Comparison of ENCODE assay signal across 8 mouse cellular contexts in genomic region chr8:123042974-123043625, GRCm38 (mm10). TPM values are rescaled to one million over a fixed set of nuclear protein-coding genes. Genes with fewer than 3 reads are reported as not detected.
A peak's percentile ranks its signal among the peaks of the same experiment; 100 is the strongest.
DNase-seq lines count a peak whose midpoint lies in the region; ATAC-seq and TF ChIP-seq lines count a peak whose summit lies in the region.

No protein-coding gene starts in this region.

- 25% methylated on average over 22 of the region's 22 CpGs for WGBS in embryonic facial prominence, embryonic 10.5 days
- 18% methylated on average over 22 of the region's 22 CpGs for WGBS in intestine, embryonic 14.5 days
- WGBS in neural tube, embryonic 13.5 days, result 26% methylated on average over 22 of the region's 22 CpGs

- H3K9ac ChIP-seq in intestine, embryonic 14.5 days (ENCODE audit: low read length), result peak overlapping the region; percentile 96
- peak overlapping the region; percentile 88 for H3K9ac ChIP-seq in neural tube, embryonic 13.5 days

- H3K36me3 ChIP-seq in embryonic facial prominence, embryonic 10.5 days (replicated peaks), result peaks cover 10% of the 10 kb centered on the region
- no peaks in the 10 kb centered on the region for H3K36me3 ChIP-seq in intestine, embryonic 14.5 days (ENCODE audit: control insufficient read depth, insufficient read depth, low read length)
- H3K36me3 ChIP-seq in neural tube, embryonic 13.5 days, result peaks cover 15% of the 10 kb centered on the region

- H3K4me3 ChIP-seq in left cerebral cortex, adult 2 months, result peak overlapping the region; percentile 98
- H3K4me3 ChIP-seq in embryonic facial prominence, embryonic 10.5 days, result peak overlapping the region; percentile 86
- H3K4me3 ChIP-seq in intestine, embryonic 14.5 days (ENCODE audit: low read depth, low read length), result peak overlapping the region; percentile 97
- peak overlapping the region; percentile 100 for H3K4me3 ChIP-seq in neural tube, embryonic 13.5 days

- H3K4me2 ChIP-seq in intestine, embryonic 14.5 days (ENCODE audit: low read length), result peak overlapping the region; percentile 81
- peak overlapping the region; percentile 85 for H3K4me2 ChIP-seq in neural tube, embryonic 13.5 days

- H3K27me3 ChIP-seq in embryonic facial prominence, embryonic 10.5 days (replicated peaks; ENCODE audit: low read depth, poor library complexity, severe bottlenecking), result no peaks in the 10 kb centered on the region
- no peaks in the 10 kb centered on the region for H3K27me3 ChIP-seq in intestine, embryonic 14.5 days (replicated peaks; ENCODE audit: control insufficient read depth, insufficient read depth, low read length)
- H3K27me3 ChIP-seq in neural tube, embryonic 13.5 days, result no peaks in the 10 kb centered on the region

- H3K4me1 ChIP-seq in embryonic facial prominence, embryonic 10.5 days, result peaks cover 35% of the 10 kb centered on the region
- H3K4me1 ChIP-seq in intestine, embryonic 14.5 days (replicated peaks; ENCODE audit: control insufficient read depth, insufficient read depth, low read length), result peaks cover 25% of the 10 kb centered on the region
- H3K4me1 ChIP-seq in neural tube, embryonic 13.5 days (replicated peaks), result peaks cover 43% of the 10 kb centered on the region

- intact Hi-C loops in left cerebral cortex, adult 2 months (cut with DNase I), result loop anchor here (1.0 kb wide), 2 partner anchors 22 to 137 kb away; no protein-coding TSS in a partner anchor
- intact Hi-C loops in left cerebral cortex, postnatal 14 days (cut with DNase I), result loop anchor here (5.0 kb wide), 1 partner anchor 111 kb away; no protein-coding TSS in a partner anchor
- intact Hi-C loops in gastrocnemius, postnatal 36 days (cut with DNase I), result loop anchor here (5.0 kb wide), 1 partner anchor 136 kb away; no protein-coding TSS in a partner anchor

- no peaks in the 10 kb centered on the region for H3K9me3 ChIP-seq in embryonic facial prominence, embryonic 10.5 days
- no peaks in the 10 kb centered on the region for H3K9me3 ChIP-seq in intestine, embryonic 14.5 days (ENCODE audit: control insufficient read depth, low read length)
- H3K9me3 ChIP-seq in neural tube, embryonic 13.5 days, result no peaks in the 10 kb centered on the region

- H3K27ac ChIP-seq in left cerebral cortex, adult 2 months, result peak overlapping the region; percentile 98
- H3K27ac ChIP-seq in embryonic facial prominence, embryonic 10.5 days (replicated peaks), result peak overlapping the region; percentile 99
- peak overlapping the region; percentile 99 for H3K27ac ChIP-seq in intestine, embryonic 14.5 days (ENCODE audit: low read depth)
- H3K27ac ChIP-seq in neural tube, embryonic 13.5 days (replicated peaks), result peak overlapping the region; percentile 98

- ATAC-seq in intestine, embryonic 14.5 days (replicated peaks; ENCODE audit: low FRiP score, low TSS enrichment, low read depth), result no peak
- ATAC-seq in neural tube, embryonic 13.5 days (ENCODE audit: low read depth), result no peak

- no peak for DNase-seq in left cerebral cortex, adult 2 months (ENCODE audit: extremely low spot score in 1 of 2, low spot score in 2 of 2)
- DNase-seq in left cerebral cortex, postnatal 14 days (ENCODE audit: low spot score in 2 of 2), result no peak
- no peak for DNase-seq in embryonic facial prominence, embryonic 10.5 days (ENCODE audit: low spot score)
- DNase-seq in intestine, embryonic 14.5 days (ENCODE audit: low spot score), result no peak
- no peak for DNase-seq in adrenal gland, postnatal 14 days
- no peak for DNase-seq in gastrocnemius, postnatal 36 days
- DNase-seq in kidney, postnatal 25 days, result no peak

- TF ChIP-seq CTCF in left cerebral cortex, adult 2 months (IDR thresholded peaks at IDR 0.05), result no peak

RNA-seq across cellular contexts. Expression of gene Ankrd11, which starts 1.0 kb away (rescaled TPM):
- total RNA-seq in left cerebral cortex, adult 2 months (2021), result 100 to 1,000 TPM; 161 to 175 TPM
- 100 to 1,000 TPM; 146 to 151 TPM for total RNA-seq in left cerebral cortex, postnatal 14 days (2021)
- 41.2 and 49.2 TPM in 2 replicates for polyA plus RNA-seq in embryonic facial prominence, embryonic 10.5 days (2016; fragmentation: Nextera tagmentation; extraction: Ambion mirVana)
- polyA plus RNA-seq in intestine, embryonic 14.5 days (2014; fragmentation: Nextera tagmentation; extraction: Ambion mirVana), result 45.9 and 47.4 TPM in 2 replicates
- 43.2 and 58.2 TPM in 2 replicates for polyA plus RNA-seq in neural tube, embryonic 13.5 days (2015; fragmentation: Nextera tagmentation; extraction: Ambion mirVana)
- 90.6 and 102 TPM in 2 replicates for total RNA-seq in adrenal gland, postnatal 14 days (2021)
- total RNA-seq in gastrocnemius, postnatal 36 days (2021), result 10 to 100 TPM; 47.4 to 55.4 TPM

RNA-seq across cellular contexts. Expression of gene Spg7, which starts 19.6 kb away (rescaled TPM):
- 10 to 100 TPM; 66.2 to 68.8 TPM for total RNA-seq in left cerebral cortex, adult 2 months (2021)
- 10 to 100 TPM; 69.0 to 69.4 TPM for total RNA-seq in left cerebral cortex, postnatal 14 days (2021)
- polyA plus RNA-seq in embryonic facial prominence, embryonic 10.5 days (2016; fragmentation: Nextera tagmentation; extraction: Ambion mirVana), result 51.3 and 54.5 TPM in 2 replicates
- 46.0 and 47.2 TPM in 2 replicates for polyA plus RNA-seq in intestine, embryonic 14.5 days (2014; fragmentation: Nextera tagmentation; extraction: Ambion mirVana)
- polyA plus RNA-seq in neural tube, embryonic 13.5 days (2015; fragmentation: Nextera tagmentation; extraction: Ambion mirVana), result 48.7 and 50.1 TPM in 2 replicates
- 73.2 and 79.6 TPM in 2 replicates for total RNA-seq in adrenal gland, postnatal 14 days (2021)
- total RNA-seq in gastrocnemius, postnatal 36 days (2021), result 10 to 100 TPM; 60.6 to 71.8 TPM

RNA-seq across cellular contexts. Expression of gene Rpl13, which starts 59.0 kb away (rescaled TPM):
- total RNA-seq in left cerebral cortex, adult 2 months (2021), result 100 to 1,000 TPM; 369 to 415 TPM
- 100 to 1,000 TPM; 356 to 384 TPM for total RNA-seq in left cerebral cortex, postnatal 14 days (2021)
- 1,419 and 1,432 TPM in 2 replicates for polyA plus RNA-seq in embryonic facial prominence, embryonic 10.5 days (2016; fragmentation: Nextera tagmentation; extraction: Ambion mirVana)
- 1,906 and 1,976 TPM in 2 replicates for polyA plus RNA-seq in intestine, embryonic 14.5 days (2014; fragmentation: Nextera tagmentation; extraction: Ambion mirVana)
- 629 and 772 TPM in 2 replicates for polyA plus RNA-seq in neural tube, embryonic 13.5 days (2015; fragmentation: Nextera tagmentation; extraction: Ambion mirVana)
- total RNA-seq in adrenal gland, postnatal 14 days (2021), result 587 and 646 TPM in 2 replicates
- total RNA-seq in gastrocnemius, postnatal 36 days (2021), result 100 to 1,000 TPM; 328 to 417 TPM
